Mouse (Mus musculus): ENCODE results near the gene Pex11g.

Gene Pex11g

GRCm38 (mm10) chr8:3415661-3416060, 51.8 kb downstream of the Pex11g start:
- ATAC-seq (ENCODE audit: low TSS enrichment) = no peak

GRCm38 (mm10) chr8:3415259-3415658, 52.2 kb downstream of the Pex11g start:
- no peak for ATAC-seq (ENCODE audit: low TSS enrichment)

- no peak for ATAC-seq (ENCODE audit: low TSS enrichment)
Observed at GRCm38 (mm10) chr8:3414639-3415190, 52.8 kb downstream of the Pex11g start.

- no peak for ATAC-seq (ENCODE audit: low TSS enrichment)
Observed at GRCm38 (mm10) chr8:3412816-3413215, 54.7 kb downstream of the Pex11g start.

GRCm38 (mm10) chr8:3411901-3412301, 55.6 kb downstream of the Pex11g start:
- no peak for ATAC-seq (ENCODE audit: low TSS enrichment)

- no peak for ATAC-seq (ENCODE audit: low TSS enrichment)
Observed at GRCm38 (mm10) chr8:3411085-3411484, 56.4 kb downstream of the Pex11g start.

GRCm38 (mm10) chr8:3407417-3407816, 60.1 kb downstream of the Pex11g start:
- no peak for ATAC-seq (ENCODE audit: low TSS enrichment)
